In the genomic region with DNA sequence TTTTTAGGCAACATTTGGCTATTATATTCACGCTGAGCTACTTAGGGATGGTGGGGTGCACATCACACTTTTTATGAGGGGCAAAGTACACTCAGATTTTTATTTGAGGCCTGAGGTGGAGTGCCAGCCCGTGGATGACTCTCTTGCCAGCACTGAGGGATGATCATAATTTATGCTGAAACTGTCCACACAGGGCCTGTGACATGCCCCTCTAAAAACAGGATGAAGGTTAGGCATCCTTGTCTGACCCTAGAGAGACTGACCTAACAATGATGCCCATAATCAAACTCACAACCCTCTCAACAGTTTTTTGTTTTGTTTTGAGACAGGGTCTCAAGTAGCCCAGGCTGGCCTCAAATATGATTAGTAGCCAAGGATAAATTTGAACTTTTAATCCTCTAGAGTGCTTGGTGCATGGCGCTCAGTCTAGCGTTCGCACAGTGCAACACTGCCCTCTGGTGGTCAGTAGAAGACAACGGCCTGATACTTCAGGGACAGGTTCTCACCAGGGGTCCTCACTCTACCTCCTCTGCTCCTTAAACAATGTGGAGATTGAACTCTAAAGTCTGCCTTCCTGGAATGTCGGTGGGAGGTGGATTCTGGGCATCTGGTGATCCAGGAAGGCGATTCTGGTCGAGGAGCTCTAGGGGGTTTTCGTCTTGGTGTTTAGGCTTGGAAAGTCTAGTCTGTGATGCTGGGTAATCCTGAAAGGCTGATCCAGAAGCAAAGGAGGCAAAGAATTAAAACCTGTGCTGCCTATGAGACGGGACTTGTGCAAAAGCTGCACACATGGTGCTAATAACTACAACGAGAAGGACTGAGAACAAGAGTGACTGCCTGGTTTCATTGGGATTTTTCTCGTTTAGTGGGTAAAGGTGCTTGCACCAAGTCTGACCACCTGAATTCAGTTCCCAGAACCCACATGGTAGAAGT, we compare ENCODE assay signal across 8 mouse cellular contexts. TPM values are rescaled to one million over a fixed set of nuclear protein-coding genes. Genes with fewer than 3 reads are reported as not detected.
DNase-seq lines count a peak whose midpoint lies in the region; ATAC-seq and TF ChIP-seq lines count a peak whose summit lies in the region.

No protein-coding gene starts in this region.

- no peak for TF ChIP-seq POLR2A in liver, adult 2 months (IDR thresholded peaks at IDR 0.05; ENCODE audit: extremely low read depth, insufficient read depth, low read length)

- TF ChIP-seq CTCF in intestine, postnatal 0 days (IDR thresholded peaks at IDR 0.05; ENCODE audit: low read depth) = peak; percentile 97
- peak; percentile 94 for TF ChIP-seq CTCF in liver, adult 2 months (IDR thresholded peaks at IDR 0.05; ENCODE audit: low read depth, low read length)

- no peaks in the 10 kb centered on the region for H3K27me3 ChIP-seq in intestine, postnatal 0 days (replicated peaks; ENCODE audit: control insufficient read depth, insufficient read depth, low read length)
- no peaks in the 10 kb centered on the region for H3K27me3 ChIP-seq in liver, adult 2 months (ENCODE audit: control insufficient read depth, insufficient read depth, low read length)
- H3K27me3 ChIP-seq in stomach, embryonic 15.5 days (replicated peaks) = no peaks in the 10 kb centered on the region

- no peak overlapping the region for H3K4me3 ChIP-seq in intestine, postnatal 0 days (ENCODE audit: low read depth, low read length)
- no peak overlapping the region for H3K4me3 ChIP-seq in liver, adult 2 months (ENCODE audit: insufficient read depth, low read depth, low read length)
- H3K4me3 ChIP-seq in stomach, embryonic 15.5 days (replicated peaks) = no peak overlapping the region

- no peaks in the 10 kb centered on the region for H3K4me1 ChIP-seq in intestine, postnatal 0 days (replicated peaks; ENCODE audit: control insufficient read depth, insufficient read depth, low read length)
- H3K4me1 ChIP-seq in liver, adult 2 months (ENCODE audit: control insufficient read depth, insufficient read depth, low read length) = peaks cover 7% of the 10 kb centered on the region
- H3K4me1 ChIP-seq in stomach, embryonic 15.5 days = 0 out of 2 replicates have a peak, but pooled peaks cover 8% of the 10 kb centered on the region

- H3K4me2 ChIP-seq in intestine, postnatal 0 days (replicated peaks; ENCODE audit: low read depth) = no peak overlapping the region
- no peak overlapping the region for H3K4me2 ChIP-seq in stomach, embryonic 15.5 days

- no peaks in the 10 kb centered on the region for H3K9me3 ChIP-seq in intestine, postnatal 0 days (ENCODE audit: control insufficient read depth)
- no peaks in the 10 kb centered on the region for H3K9me3 ChIP-seq in stomach, embryonic 15.5 days

- H3K36me3 ChIP-seq in intestine, postnatal 0 days (ENCODE audit: control insufficient read depth, insufficient read depth) = no peaks in the 10 kb centered on the region
- no peaks in the 10 kb centered on the region for H3K36me3 ChIP-seq in liver, adult 2 months (ENCODE audit: control insufficient read depth, insufficient read depth, low read length)
- H3K36me3 ChIP-seq in stomach, embryonic 15.5 days = no peaks in the 10 kb centered on the region

- no peak overlapping the region for H3K27ac ChIP-seq in intestine, postnatal 0 days (ENCODE audit: low read depth, low read length)
- no peak overlapping the region for H3K27ac ChIP-seq in liver, adult 2 months (replicated peaks; ENCODE audit: insufficient read depth, low read depth, low read length)
- no peak overlapping the region for H3K27ac ChIP-seq in stomach, embryonic 15.5 days

- no peak overlapping the region for H3K9ac ChIP-seq in intestine, postnatal 0 days (ENCODE audit: low read depth, low read length)
- no peak overlapping the region for H3K9ac ChIP-seq in liver, adult 2 months (ENCODE audit: low read depth, low read length)
- H3K9ac ChIP-seq in stomach, embryonic 15.5 days = no peak overlapping the region

- whole genome bisulfite sequencing in intestine, postnatal 0 days = 23% methylated on average over 13 of the region's 13 CpGs
- WGBS in liver, adult 2 months = 30% methylated on average over 13 of the region's 13 CpGs
- 27% methylated on average over 13 of the region's 13 CpGs for WGBS in stomach, embryonic 15.5 days

- no peaks in the 10 kb centered on the region for H3K79me2 ChIP-seq in liver, adult 2 months (ENCODE audit: control insufficient read depth, insufficient read depth, low read length)

- DNase-seq in layer of hippocampus, adult 18-20 months (ENCODE audit: low spot score in 2 of 2) = peak; percentile 25 to 68
- no peak for DNase-seq in layer of hippocampus, adult 9-10 months (ENCODE audit: low spot score)
- peak; percentile 72 for DNase-seq in cerebellum, adult 9-10 months
- DNase-seq in liver, adult 2 months (ENCODE audit: extremely low read depth, low read depth, low spot score) = peak; percentile 44
- peak; percentile 77 for DNase-seq in neural tube, embryonic 10.5 days (ENCODE audit: extremely low spot score, low spot score)

- ATAC-seq in frontal cortex, adult (ENCODE audit: low TSS enrichment) = peak; percentile 90
- ATAC-seq in intestine, postnatal 0 days = peak; percentile 51; the same call in 1 of the 2 replicates
- ATAC-seq in stomach, embryonic 15.5 days (ENCODE audit: insufficient read depth, low FRiP score, low read depth) = peak; percentile 72

RNA-seq across cellular contexts. Expression of a gene that starts 52.7 kb away (rescaled TPM):
- total RNA-seq in layer of hippocampus, adult 18-20 months (2021) = not detected
- 0.31 and 0.41 TPM in 2 replicates for polyA plus RNA-seq in intestine, postnatal 0 days (2015; fragmentation: Nextera tagmentation; extraction: Ambion mirVana)
- total RNA-seq in liver, adult 2 months (2014; rRNA removed) = not detected in 2 replicates
- 0.39 TPM in 1 of 2 replicates, not detected in the other for polyA plus RNA-seq in liver, adult 2 months (2012; rRNA removed)
- polyA plus RNA-seq in stomach, embryonic 15.5 days (2015; fragmentation: Nextera tagmentation; extraction: Ambion mirVana) = not detected in 2 replicates
